Mouse (Mus musculus) neural tube, postnatal 0 days (tissue): ENCODE data around the gene Asic4. TPM values are rescaled to one million over a fixed set of nuclear protein-coding genes. Genes with fewer than 3 reads are reported as not detected.

Experiments
- polyA plus RNA-seq: library from polyadenylated mRNA; unstranded; fragments of >200 nt; fragmentation: Nextera tagmentation; extraction: Ambion mirVana; gene quantifications from 2 replicates; pipeline ENCODE4 v1.2.1, GENCODE M21; 2015

Asic4 gene
- polyA plus RNA-seq: 29.7 and 33.4 TPM in 2 replicates

DNA sequence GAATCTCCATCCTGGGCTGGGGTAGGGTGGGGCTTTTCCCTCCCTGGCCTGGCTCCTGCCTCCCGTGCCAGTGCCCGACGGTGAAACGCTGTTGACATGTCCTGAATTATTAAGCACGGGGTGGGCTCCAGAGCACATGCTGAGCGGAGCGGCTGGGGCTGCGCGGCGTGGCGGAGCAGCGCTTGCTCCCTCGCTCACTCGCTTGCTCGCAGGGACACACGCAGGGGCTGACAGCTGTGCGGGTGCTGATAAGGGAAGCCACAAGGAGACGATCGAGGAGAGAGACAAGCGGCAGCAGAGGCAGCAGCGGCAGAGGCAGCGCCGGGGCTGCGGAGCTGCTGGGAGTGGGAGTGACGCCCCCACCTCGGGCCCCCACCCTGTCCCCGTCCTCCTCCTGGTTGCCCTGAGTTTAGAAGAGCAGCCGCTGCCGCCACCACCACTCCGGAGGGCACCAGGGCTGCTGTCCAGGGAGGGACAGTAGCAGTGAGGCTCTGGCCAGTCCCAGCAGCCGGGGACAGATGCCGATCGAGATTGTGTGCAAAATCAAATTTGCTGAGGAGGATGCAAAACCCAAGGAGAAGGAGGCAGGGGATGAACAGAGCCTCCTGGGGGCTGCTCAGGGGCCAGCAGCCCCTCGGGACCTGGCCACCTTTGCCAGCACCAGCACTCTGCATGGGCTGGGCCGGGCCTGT lies at the start of gene Asic4:
Gene Asic4, plus strand, starts transcription at position 123 of the 692 bp plus-strand sequence.

GRCm38 (mm10) chr1:75435475-75436328 lies 14.5 kb upstream of the Asic4 start, which contains the start of gene Gmppa:
Gene Gmppa (plus strand): TSS chr1:75435930.

GRCm38 (mm10) chr1:75478916-75479634 lies 28.8 kb downstream of the Asic4 start, which contains the start of the genes Chpf and Tmem198:
Gene Chpf (minus strand): TSS chr1:75479307.
Gene Tmem198 (plus strand): TSS chr1:75479532.

DNA sequence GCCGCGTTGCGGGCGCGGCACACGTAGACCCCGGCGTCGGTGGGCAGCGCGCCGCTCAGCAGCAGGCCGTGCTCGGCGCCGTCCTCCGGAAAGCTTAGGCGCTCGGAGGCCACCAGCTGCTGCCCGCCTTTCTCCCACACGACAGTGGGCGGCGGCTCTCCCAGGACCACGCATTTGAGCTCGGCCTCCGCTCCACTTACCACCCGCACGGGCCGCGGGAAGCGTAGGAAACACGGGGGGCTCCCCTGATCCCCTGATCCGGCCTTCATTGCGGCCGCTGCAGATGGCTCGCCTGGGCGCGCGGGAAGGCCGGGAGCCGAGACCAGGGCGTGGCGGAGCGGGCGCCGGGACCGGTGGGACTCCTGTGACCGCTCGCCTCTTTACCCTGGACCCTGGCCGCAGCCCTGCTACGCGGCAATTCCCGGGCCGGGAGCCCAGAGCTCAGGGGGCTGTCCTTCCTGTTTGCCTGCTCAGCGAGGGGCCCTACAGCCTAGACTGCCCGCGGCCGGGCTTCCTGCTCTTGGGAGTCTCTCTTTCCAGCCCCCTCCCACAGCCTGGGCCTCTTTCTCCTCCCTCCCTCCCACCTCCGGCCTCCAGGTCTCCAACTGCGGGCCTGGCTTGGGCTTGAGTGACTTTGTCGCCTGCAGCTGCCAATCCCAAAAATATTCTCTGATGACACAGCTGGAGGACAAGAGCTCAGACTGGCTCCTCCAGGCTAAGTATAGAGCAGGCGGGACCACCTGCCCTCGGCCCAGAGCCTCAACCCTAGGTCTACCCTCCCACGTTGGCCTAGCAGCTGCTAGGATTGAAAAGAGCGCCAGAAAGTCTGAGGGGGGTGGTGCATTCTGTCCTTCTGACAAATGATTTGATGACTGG lies 56.0 kb downstream of the Asic4 start, which contains the start of gene Obsl1:
Gene Obsl1, minus strand, starts transcription at position 497 of the 876 bp plus-strand sequence.

GRCm38 (mm10) chr1:75507006-75507405 lies 56.8 kb downstream of the Asic4 start, which contains the start of gene Inha:
Gene Inha (plus strand): TSS chr1:75507077.

GRCm38 (mm10) chr1:75521321-75522031 lies 71.2 kb downstream of the Asic4 start, which contains the start of gene Stk11ip:
Gene Stk11ip (plus strand): TSS chr1:75521529.

Other genes starting within 250 kb of the Asic4 start
- 11.7 and 17.5 TPM in 2 replicates for gene Glb1l, start 239.6 kb upstream of the Asic4 start, polyA plus RNA-seq
- gene Stk16, start 239.6 kb upstream of the Asic4 start, polyA plus RNA-seq: 118 and 119 TPM in 2 replicates
- 200 and 210 TPM in 2 replicates for gene Tuba4a, start 230.6 kb upstream of the Asic4 start, polyA plus RNA-seq
- gene A630095N17Rik, start 218.3 kb upstream of the Asic4 start, polyA plus RNA-seq: 0.34 and 0.51 TPM in 2 replicates
- gene Dnajb2, start 214.0 kb upstream of the Asic4 start, polyA plus RNA-seq: 72.4 and 86.4 TPM in 2 replicates
- 51.2 and 57.2 TPM in 2 replicates for gene Ptprn, start 185.9 kb upstream of the Asic4 start, polyA plus RNA-seq
- gene Resp18, start 172.0 kb upstream of the Asic4 start, polyA plus RNA-seq: 505 and 560 TPM in 2 replicates
- gene Dnpep, start 132.4 kb upstream of the Asic4 start, polyA plus RNA-seq: 125 and 134 TPM in 2 replicates
- 2.2 and 2.5 TPM in 2 replicates for gene Des, start 90.1 kb upstream of the Asic4 start, polyA plus RNA-seq
- 21.1 and 25.5 TPM in 2 replicates for gene Speg, start 75.1 kb upstream of the Asic4 start, polyA plus RNA-seq
- 60.4 and 69.0 TPM in 2 replicates for gene Gmppa, start 14.5 kb upstream of the Asic4 start, polyA plus RNA-seq
- gene Chpf, start 28.9 kb downstream of the Asic4 start, polyA plus RNA-seq: 69.9 and 71.1 TPM in 2 replicates
- 35.9 and 43.4 TPM in 2 replicates for gene Tmem198, start 29.1 kb downstream of the Asic4 start, polyA plus RNA-seq
- 29.1 and 29.9 TPM in 2 replicates for gene Obsl1, start 56.0 kb downstream of the Asic4 start, polyA plus RNA-seq
- gene Inha, start 56.6 kb downstream of the Asic4 start, polyA plus RNA-seq: 19.8 and 26.3 TPM in 2 replicates
- gene Stk11ip, start 71.1 kb downstream of the Asic4 start, polyA plus RNA-seq: 11.9 and 15.3 TPM in 2 replicates
- gene Slc4a3, start 95.8 kb downstream of the Asic4 start, polyA plus RNA-seq: 98.7 and 109 TPM in 2 replicates